Mouse (Mus musculus): ENCODE data around the gene Rpl10. TPM values are rescaled to one million over a fixed set of nuclear protein-coding genes. Genes with fewer than 3 reads are reported as not detected.

Gene Rpl10
- total and polyA plus RNA-seq, 2 experiments from 2014 or later = 408 to 2,035 TPM

- TF ChIP-seq CTCF (IDR thresholded peaks at IDR 0.05) = peak; percentile 52
- WGBS = 19% methylated on average over 34 of the region's 38 CpGs
- no peaks in the 10 kb centered on the region for H3K9me3 ChIP-seq (ENCODE audit: low read length)
- H3K9ac ChIP-seq (replicated peaks; ENCODE audit: low read length, poor library complexity, severe bottlenecking) = peak within 1 kb of the TSS; percentile 62
- H3K36me3 ChIP-seq (ENCODE audit: insufficient read depth, low read length) = no peaks in the 10 kb centered on the region
- H3K27me3 ChIP-seq (ENCODE audit: insufficient read depth, low read length) = no peaks in the 10 kb centered on the region
- H3K4me2 ChIP-seq (ENCODE audit: low read depth, low read length, poor library complexity, severe bottlenecking) = peak within 1 kb of the TSS; percentile 57
- peak within 1 kb of the TSS; percentile 43; the same call in 1 of the 2 replicates for H3K27ac ChIP-seq (ENCODE audit: low read depth, low read length)
- H3K4me1 ChIP-seq (ENCODE audit: insufficient read depth, low read length) = no peaks in the 10 kb centered on the region
- DNase-seq (ENCODE audit: low spot score) = peak; percentile 55
- no peak for ATAC-seq (ENCODE audit: low FRiP score)
- H3K4me3 ChIP-seq (ENCODE audit: low read depth, low read length) = peak within 1 kb of the TSS; percentile 41
Measured at GRCm38 (mm10) chrX:74249615-74250014, 21.0 kb upstream of the Rpl10 start, which contains the start of gene Flna. Gene Flna, minus strand, starts transcription at chrX:74249820.

- 22% methylated on average over 39 of the region's 39 CpGs for WGBS
- peak; percentile 97 for ATAC-seq (ENCODE audit: low FRiP score)
- no peak for TF ChIP-seq CTCF (IDR thresholded peaks at IDR 0.05)
Measured at GRCm38 (mm10) chrX:74254153-74254887, 16.3 kb upstream of the Rpl10 start, which contains the start of gene Emd. Gene Emd, plus strand, starts transcription at chrX:74254687.

GRCm38 (mm10) chrX:74254888-74255565, 15.6 kb upstream of the Rpl10 start:
- DNase-seq (ENCODE audit: low spot score) (no peak), ATAC-seq (ENCODE audit: low FRiP score) (peak; percentile 53)
- Histone ChIP-seq H3K4me1 (ENCODE audit: insufficient read depth, low read length) (no peaks in the 10 kb centered on the region), H3K27me3 (ENCODE audit: insufficient read depth, low read length) (no peaks in the 10 kb centered on the region), H3K9ac (replicated peaks; ENCODE audit: low read length, poor library complexity, severe bottlenecking) (peak overlapping the region; percentile 62), H3K4me3 (ENCODE audit: low read depth, low read length) (peak overlapping the region; percentile 48), H3K4me2 (ENCODE audit: low read depth, low read length, poor library complexity, severe bottlenecking) (peak overlapping the region; percentile 62), H3K27ac (ENCODE audit: low read depth, low read length) (peak overlapping the region; percentile 77), H3K36me3 (ENCODE audit: insufficient read depth, low read length) (no peaks in the 10 kb centered on the region), H3K9me3 (ENCODE audit: low read length) (no peaks in the 10 kb centered on the region)
- WGBS = 19% methylated on average over 31 of the region's 31 CpGs
- no peak for TF ChIP-seq CTCF (IDR thresholded peaks at IDR 0.05)

More at GRCm38 (mm10) chrX:74254153-74254887, 16.3 kb upstream of the Rpl10 start, which contains the start of gene Emd:
- peak within 1 kb of the TSS; percentile 62 for H3K4me2 ChIP-seq (ENCODE audit: low read depth, low read length, poor library complexity, severe bottlenecking)
- no peaks in the 10 kb centered on the region for H3K36me3 ChIP-seq (ENCODE audit: insufficient read depth, low read length)
- peak within 1 kb of the TSS; percentile 48 for H3K4me3 ChIP-seq (ENCODE audit: low read depth, low read length)
- H3K27ac ChIP-seq (ENCODE audit: low read depth, low read length) = peak within 1 kb of the TSS; percentile 77
- peak; percentile 94 for DNase-seq (ENCODE audit: low spot score)
- H3K9me3 ChIP-seq (ENCODE audit: low read length) = no peaks in the 10 kb centered on the region
- no peaks in the 10 kb centered on the region for H3K27me3 ChIP-seq (ENCODE audit: insufficient read depth, low read length)
- H3K9ac ChIP-seq (replicated peaks; ENCODE audit: low read length, poor library complexity, severe bottlenecking) = peak within 1 kb of the TSS; percentile 62
- no peaks in the 10 kb centered on the region for H3K4me1 ChIP-seq (ENCODE audit: insufficient read depth, low read length)

DNA sequence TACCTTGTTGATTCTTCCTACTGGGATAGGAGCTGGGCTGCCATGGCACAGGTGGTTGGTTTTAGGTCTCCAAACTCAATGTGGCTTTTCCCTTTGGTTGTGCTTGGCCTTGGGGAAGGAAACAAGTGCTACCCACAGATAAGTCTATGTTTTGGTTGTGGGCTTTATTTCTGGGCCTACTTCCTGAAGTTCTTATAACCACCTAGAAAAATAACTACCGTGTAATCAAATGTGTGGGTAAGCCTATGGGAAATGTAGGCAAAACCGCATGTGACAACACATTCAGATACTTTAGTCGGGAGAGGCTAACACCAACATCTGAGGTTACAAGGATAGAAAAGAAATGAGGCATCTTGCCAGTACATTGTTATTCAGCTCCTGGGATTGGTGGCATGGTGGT, 12.9 kb upstream of the Rpl10 start:
- Histone ChIP-seq H3K27ac (ENCODE audit: low read depth, low read length) (no peak overlapping the region), H3K4me1 (ENCODE audit: insufficient read depth, low read length) (no peaks in the 10 kb centered on the region), H3K36me3 (ENCODE audit: insufficient read depth, low read length) (no peaks in the 10 kb centered on the region), H3K27me3 (ENCODE audit: insufficient read depth, low read length) (no peaks in the 10 kb centered on the region), H3K9ac (replicated peaks; ENCODE audit: low read length, poor library complexity, severe bottlenecking) (no peak overlapping the region), H3K9me3 (ENCODE audit: low read length) (no peaks in the 10 kb centered on the region), H3K4me2 (ENCODE audit: low read depth, low read length, poor library complexity, severe bottlenecking) (no peak overlapping the region), H3K4me3 (ENCODE audit: low read depth, low read length) (no peak overlapping the region)
- no peak for ATAC-seq (ENCODE audit: low FRiP score)
- no peak for DNase-seq (ENCODE audit: low spot score)
- TF ChIP-seq CTCF (IDR thresholded peaks at IDR 0.05) = no peak
- WGBS = 97% methylated on average over 3 of the region's 3 CpGs

DNA sequence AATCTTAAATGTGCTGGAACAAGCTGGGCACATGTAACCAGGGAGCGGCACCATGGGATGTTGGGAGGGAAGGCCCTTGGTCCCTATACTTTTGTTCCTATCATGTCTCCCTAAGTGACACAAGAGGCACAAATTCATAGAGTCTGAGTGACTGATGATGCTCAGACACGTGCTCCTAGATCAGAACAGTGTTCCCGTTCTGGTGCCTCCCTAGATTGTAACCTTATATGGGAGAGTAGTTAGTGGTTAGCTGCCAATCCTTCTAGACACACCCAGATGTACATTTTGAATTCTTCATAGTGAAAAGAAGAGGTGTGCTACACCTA, 913 bp upstream of the Rpl10 start:
- DNase-seq (ENCODE audit: low spot score) = no peak
- Histone ChIP-seq H3K9me3 (ENCODE audit: low read length) (no peaks in the 10 kb centered on the region), H3K9ac (replicated peaks; ENCODE audit: low read length, poor library complexity, severe bottlenecking) (peak overlapping the region; percentile 33; the same call in 1 of the 2 replicates), H3K27me3 (ENCODE audit: insufficient read depth, low read length) (no peaks in the 10 kb centered on the region), H3K4me2 (ENCODE audit: low read depth, low read length, poor library complexity, severe bottlenecking) (peak overlapping the region; percentile 45), H3K4me3 (ENCODE audit: low read depth, low read length) (peak overlapping the region; percentile 49), H3K27ac (ENCODE audit: low read depth, low read length) (peak overlapping the region; percentile 93), H3K4me1 (ENCODE audit: insufficient read depth, low read length) (no peaks in the 10 kb centered on the region), H3K36me3 (ENCODE audit: insufficient read depth, low read length) (no peaks in the 10 kb centered on the region; the same call in 1 of the 2 replicates)
- WGBS = 15% methylated on average over 3 of the region's 3 CpGs
- no peak for TF ChIP-seq CTCF (IDR thresholded peaks at IDR 0.05)
- peak; percentile 65 for ATAC-seq (ENCODE audit: low FRiP score)

Data from midbrain, postnatal 0 days (tissue).